Mouse (Mus musculus) heart, adult 9 months (tissue): ENCODE measurements around the gene Sema3d.
A peak's percentile ranks its signal among the peaks of the same experiment; 100 is the strongest.

ENCODE experiments used
- DNase-seq, 2 experiments: peaks; one replicate each; pipeline ENCODE4 v3.0.0; 2022; ENCODE audit warnings: low spot score in 2 of 2

The Sema3d gene

GRCm38 (mm10) chr5:12383133-12383959 lies at the start of gene Sema3d:
TSS of gene Sema3d (plus strand) at chr5:12383385.
- peak; percentile 30 to 54 for DNase-seq

GRCm38 (mm10) chr5:12377261-12377660 lies 5.9 kb upstream of the Sema3d start:
- no peak for DNase-seq

GRCm38 (mm10) chr5:12378900-12379299 lies 4.3 kb upstream of the Sema3d start:
- DNase-seq: no peak

- no peak for DNase-seq
These were observed 1.2 kb upstream of the Sema3d start for GRCm38 (mm10) chr5:12382010-12382409.

GRCm38 (mm10) chr5:12383960-12384285 lies 738 bp downstream of the Sema3d start:
- no peak for DNase-seq

- no peak for DNase-seq
These were observed 9.5 kb downstream of the Sema3d start for GRCm38 (mm10) chr5:12392667-12393066.

GRCm38 (mm10) chr5:12399271-12399670 lies 16.1 kb downstream of the Sema3d start:
- DNase-seq: no peak

GRCm38 (mm10) chr5:12404229-12404628 lies 21.0 kb downstream of the Sema3d start:
- no peak for DNase-seq

GRCm38 (mm10) chr5:12412595-12412994 lies 29.4 kb downstream of the Sema3d start:
- no peak for DNase-seq

- DNase-seq: no peak
These were observed 40.1 kb downstream of the Sema3d start for GRCm38 (mm10) chr5:12423264-12423663.

GRCm38 (mm10) chr5:12441737-12442136 lies 58.6 kb downstream of the Sema3d start:
- DNase-seq: no peak

GRCm38 (mm10) chr5:12442176-12443105 lies 59.3 kb downstream of the Sema3d start:
- DNase-seq: no peak

- DNase-seq: no peak
These were observed 67.9 kb downstream of the Sema3d start for GRCm38 (mm10) chr5:12451089-12451488.

GRCm38 (mm10) chr5:12454946-12455345 lies 71.8 kb downstream of the Sema3d start:
- DNase-seq: no peak

GRCm38 (mm10) chr5:12457509-12457908 lies 74.3 kb downstream of the Sema3d start:
- no peak for DNase-seq

- no peak for DNase-seq
These were observed 84.6 kb downstream of the Sema3d start for GRCm38 (mm10) chr5:12467568-12468336.

- no peak for DNase-seq
These were observed 91.9 kb downstream of the Sema3d start for GRCm38 (mm10) chr5:12474904-12475638.

GRCm38 (mm10) chr5:12475639-12475916 lies 92.4 kb downstream of the Sema3d start:
- no peak for DNase-seq

GRCm38 (mm10) chr5:12487926-12488325 lies 104.7 kb downstream of the Sema3d start:
- no peak for DNase-seq

GRCm38 (mm10) chr5:12491704-12492103 lies 108.5 kb downstream of the Sema3d start:
- no peak for DNase-seq

- no peak for DNase-seq
These were observed 115.2 kb downstream of the Sema3d start for GRCm38 (mm10) chr5:12498227-12498928.
